Mouse (Mus musculus) lung, postnatal 0 days (tissue): Measurements from ENCODE around the gene Odf4. TPM values are rescaled to one million over a fixed set of nuclear protein-coding genes. Genes with fewer than 3 reads are reported as not detected.

Experiments
- ATAC-seq: fragments of 200-750 bp; cut with Nextera tagmentation; 2 replicates; pipeline ENCODE4 v1.8.0; 2017; ENCODE audit warnings: moderate library complexity
- DNase-seq: peaks from one replicate; pipeline ENCODE4 v3.0.0-alpha.2; 2016; ENCODE audit warnings: low spot score
- H3K27ac ChIP-seq: fragments of 300-500 bp; sonication (generic); 2 replicates; pipeline ENCODE4 v1.5.1; 2014; ENCODE audit warnings: antibody characterized with exemption, mild to moderate bottlenecking, low read length, mixed read lengths
- H3K27me3 ChIP-seq: fragments of 300-500 bp; sonication (generic); replicated peaks from 2 replicates; pipeline ENCODE4 v1.6.1; 2014; ENCODE audit warnings: low read length, mixed read lengths; ENCODE audit not compliant: insufficient read depth
- H3K36me3 ChIP-seq: fragments of 300-500 bp; sonication (generic); 2 replicates; pipeline ENCODE4 v1.6.1; 2014; ENCODE audit warnings: low read length, mixed read lengths; ENCODE audit not compliant: insufficient read depth
- H3K4me1 ChIP-seq: fragments of 300-500 bp; sonication (generic); 2 replicates; pipeline ENCODE4 v1.6.1; 2014; ENCODE audit warnings: antibody characterized with exemption, low read depth, low read length, mixed read lengths; ENCODE audit not compliant: insufficient read depth
- H3K4me2 ChIP-seq: fragments of 300-500 bp; sonication (generic); replicated peaks from 2 replicates; pipeline ENCODE4 v1.6.1; 2014; ENCODE audit warnings: low read depth, mild to moderate bottlenecking, low read length, moderate library complexity, mixed read lengths
- H3K4me3 ChIP-seq: fragments of 300-500 bp; sonication (generic); 2 replicates; pipeline ENCODE4 v1.5.1; 2014; ENCODE audit warnings: low read depth, low read length
- H3K9ac ChIP-seq: fragments of 300-500 bp; sonication (generic); replicated peaks from 2 replicates; pipeline ENCODE4 v1.6.1; 2014; ENCODE audit warnings: low read depth, mild to moderate bottlenecking
- H3K9me3 ChIP-seq: fragments of 300-500 bp; sonication (generic); 2 replicates; pipeline ENCODE4 v1.6.1; 2016; ENCODE audit warnings: low read length, mixed read lengths
- CTCF ChIP-seq: IDR thresholded peaks from 2 replicates; pipeline ENCODE4 v1.5.1; 2016; ENCODE audit warnings: antibody characterized with exemption, mild to moderate bottlenecking
- EP300 ChIP-seq: IDR thresholded peaks from 2 replicates; pipeline ENCODE4 v1.6.1; 2016; ENCODE audit warnings: antibody characterized with exemption, mild to moderate bottlenecking, control low read depth
- WGBS: fragments of 180-500 bp; shearing (Covaris S2); extraction: QIAGEN DNeasy Blood & Tissue Kit; methylation state at CpG from one replicate; pipeline ENCODE4 v1.1.7; 2014; 5-methylcytosine and 5-hydroxymethylcytosine counted together
- polyA plus RNA-seq: library from polyadenylated mRNA; unstranded; fragments of >200 nt; fragmentation: Nextera tagmentation; extraction: Ambion mirVana; gene quantifications from 2 replicates; pipeline ENCODE4 v1.2.1, GENCODE M21; 2015

Odf4 gene
- polyA plus RNA-seq, 1 experiment from 2014 or later = not detected

- no peak for DNase-seq
- Histone ChIP-seq H3K36me3 (peaks cover 11% of the 10 kb centered on the region; the same call in 1 of the 2 replicates), H3K27me3 (no peaks in the 10 kb centered on the region), H3K4me1 (no peaks in the 10 kb centered on the region), H3K9ac (peak overlapping the region; percentile 97), H3K4me2 (peak overlapping the region; percentile 74), H3K9me3 (no peaks in the 10 kb centered on the region), H3K27ac (no peak overlapping the region), H3K4me3 (peak overlapping the region; percentile 88)
- no peak for TF ChIP-seq EP300
- TF ChIP-seq CTCF = no peak
- no peak for ATAC-seq
- WGBS = 3% methylated on average over 11 of the region's 11 CpGs
Measured at GRCm38 (mm10) chr11:68902367-68902766, 24.5 kb downstream of the Odf4 start.

- TF ChIP-seq CTCF (no peak), EP300 (no peak)
- H3K4me3 ChIP-seq = peak overlapping the region; percentile 88
- WGBS = under 1% methylated on average over 10 of the region's 10 CpGs
Measured at GRCm38 (mm10) chr11:68902047-68902364, 24.9 kb downstream of the Odf4 start.

GRCm38 (mm10) chr11:68901351-68902046 is 25.4 kb downstream of the Odf4 start, which contains the start of gene Rpl26:
Gene Rpl26, plus strand, starts transcription at chr11:68901583.
- ATAC-seq (peak; percentile 90), DNase-seq (peak; percentile 99)
- Histone ChIP-seq H3K4me2 (peak within 1 kb of the TSS; percentile 74), H3K4me1 (no peaks in the 10 kb centered on the region), H3K27me3 (no peaks in the 10 kb centered on the region), H3K27ac (peak within 1 kb of the TSS; percentile 91), H3K4me3 (peak within 1 kb of the TSS; percentile 88), H3K9ac (peak within 1 kb of the TSS; percentile 97), H3K36me3 (peaks cover 11% of the 10 kb centered on the region; the same call in 1 of the 2 replicates), H3K9me3 (no peaks in the 10 kb centered on the region)
- WGBS = under 1% methylated on average over 52 of the region's 52 CpGs
- TF ChIP-seq EP300 (peak; percentile 96), CTCF (peak; percentile 98)

More at GRCm38 (mm10) chr11:68902047-68902364, 24.9 kb downstream of the Odf4 start:
- H3K4me1 ChIP-seq = no peaks in the 10 kb centered on the region
- peak overlapping the region; percentile 97 for H3K9ac ChIP-seq
- H3K36me3 ChIP-seq = peaks cover 11% of the 10 kb centered on the region; the same call in 1 of the 2 replicates
- no peak for ATAC-seq
- H3K4me2 ChIP-seq = peak overlapping the region; percentile 74
- H3K27me3 ChIP-seq = no peaks in the 10 kb centered on the region
- no peak for DNase-seq
- H3K9me3 ChIP-seq = no peaks in the 10 kb centered on the region
- peak overlapping the region; percentile 91; the same call in 1 of the 2 replicates for H3K27ac ChIP-seq

- no peaks in the 10 kb centered on the region for H3K9me3 ChIP-seq
- no peak overlapping the region for H3K9ac ChIP-seq
- WGBS = 26% methylated on average over 31 of the region's 31 CpGs
- H3K27me3 ChIP-seq = no peaks in the 10 kb centered on the region
- no peak overlapping the region for H3K27ac ChIP-seq
- peak overlapping the region; percentile 88; the same call in 1 of the 2 replicates for H3K4me3 ChIP-seq
- ATAC-seq (no peak), DNase-seq (no peak)
- peaks cover 11% of the 10 kb centered on the region; the same call in 1 of the 2 replicates for H3K36me3 ChIP-seq
- no peaks in the 10 kb centered on the region for H3K4me1 ChIP-seq
- peak overlapping the region; percentile 74 for H3K4me2 ChIP-seq
- no peak for TF ChIP-seq CTCF
- no peak for TF ChIP-seq EP300
Measured at GRCm38 (mm10) chr11:68900519-68901350, 26.1 kb downstream of the Odf4 start.

- Histone ChIP-seq H3K9ac (no peak overlapping the region), H3K4me2 (no peak overlapping the region), H3K27me3 (no peaks in the 10 kb centered on the region), H3K4me3 (no peak overlapping the region), H3K36me3 (peaks cover 11% of the 10 kb centered on the region; the same call in 1 of the 2 replicates), H3K4me1 (no peaks in the 10 kb centered on the region), H3K9me3 (no peaks in the 10 kb centered on the region), H3K27ac (no peak overlapping the region)
- DNase-seq (no peak), ATAC-seq (no peak)
- TF ChIP-seq EP300 (no peak), CTCF (no peak)
- WGBS = 83% methylated on average over 8 of the region's 8 CpGs
Measured at GRCm38 (mm10) chr11:68899815-68900214, 27.1 kb downstream of the Odf4 start.

GRCm38 (mm10) chr11:68898790-68899189 is 28.1 kb downstream of the Odf4 start:
- ATAC-seq = no peak
- no peak overlapping the region for H3K4me3 ChIP-seq
- H3K36me3 ChIP-seq = peaks cover 8% of the 10 kb centered on the region; the same call in 1 of the 2 replicates
- H3K27me3 ChIP-seq = no peaks in the 10 kb centered on the region
- TF ChIP-seq EP300 (no peak), CTCF (no peak)
- no peak overlapping the region for H3K4me2 ChIP-seq
- no peak for DNase-seq
- 67% methylated on average over 6 of the region's 6 CpGs for WGBS
- no peak overlapping the region for H3K9ac ChIP-seq
- no peaks in the 10 kb centered on the region for H3K9me3 ChIP-seq
- H3K4me1 ChIP-seq = no peaks in the 10 kb centered on the region
- no peak overlapping the region for H3K27ac ChIP-seq
